Mouse (Mus musculus): ENCODE measurements around the gene Pate3.
"Not testable (repeated sequence)": the region's sequence is repeated elsewhere in the genome, so short reads cannot be mapped to it uniquely, and the experiment has no call there.

The Pate3 gene

GRCm38 (mm10) chr9:35648102-35648501 is at the start of gene Pate3:
Gene Pate3 (minus strand): TSS chr9:35648202.
- DNase-seq (ENCODE audit: low read depth, low spot score): no peak

DNA sequence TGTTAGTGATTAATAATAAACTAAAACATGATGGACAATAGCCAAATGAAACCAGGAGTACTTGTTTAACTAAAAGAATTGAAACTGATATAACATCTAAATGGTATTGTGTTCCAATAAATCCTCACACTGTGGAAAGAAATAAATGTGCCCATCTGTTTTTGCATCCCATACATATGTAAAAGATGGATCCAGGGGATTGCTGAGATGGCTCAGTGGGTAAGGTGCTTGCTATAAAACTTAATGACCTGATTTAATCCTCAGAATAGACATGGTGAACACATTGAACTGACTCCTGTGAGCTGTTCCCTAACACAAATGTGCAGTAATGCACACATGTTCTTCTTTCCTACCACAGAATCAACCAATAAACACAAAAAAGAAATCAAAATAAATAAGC is 43.9 kb upstream of the Pate3 start:
- no peak for DNase-seq (ENCODE audit: low read depth, low spot score)

DNA sequence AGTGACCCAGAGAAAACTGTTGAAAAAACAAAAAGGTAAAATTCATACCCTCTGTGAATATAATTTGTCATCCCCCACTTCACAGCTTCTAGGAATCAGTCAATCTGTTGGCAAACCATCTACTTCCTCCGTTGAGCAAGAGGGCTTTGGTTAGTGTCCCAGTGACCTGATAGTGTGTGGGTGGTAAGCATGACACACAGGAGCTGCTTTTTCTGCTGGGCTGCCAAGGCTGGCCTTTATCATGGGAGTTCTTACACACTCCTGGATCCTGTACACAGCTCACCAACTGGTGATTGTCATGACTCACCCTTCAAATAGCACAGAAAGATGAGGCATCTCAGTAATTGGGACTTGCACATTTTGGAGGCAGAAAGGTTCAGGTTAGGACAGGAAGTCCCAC is 39.0 kb upstream of the Pate3 start, which contains the start of gene Pate1:
TSS of gene Pate1 (minus strand) at position 378 of the 400 bp plus-strand sequence.
- DNase-seq (ENCODE audit: low read depth, low spot score): no peak

GRCm38 (mm10) chr9:35673557-35673956 is 25.6 kb upstream of the Pate3 start:
- no peak for DNase-seq (ENCODE audit: low read depth, low spot score)

DNA sequence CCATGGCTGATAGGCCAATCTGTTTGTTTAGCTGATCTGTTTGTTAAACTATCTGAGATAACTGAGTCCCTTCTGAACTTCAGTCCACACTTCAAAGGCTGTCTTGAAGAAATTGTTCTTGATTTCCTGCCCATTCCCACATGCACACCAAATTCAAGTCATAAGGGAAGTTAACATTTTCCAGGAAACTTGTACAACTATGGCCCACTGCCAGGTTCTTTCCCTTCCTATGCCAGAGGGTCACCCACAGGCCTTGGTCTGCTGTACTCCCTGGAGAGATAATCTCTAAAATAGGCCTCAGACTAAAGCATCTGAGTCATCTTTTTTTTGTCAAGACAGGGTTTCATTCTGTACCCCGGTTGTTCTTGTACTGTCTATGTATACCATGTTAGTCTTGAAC is 15.0 kb downstream of the Pate3 start:
- no peak for DNase-seq (ENCODE audit: low read depth, low spot score)

DNA sequence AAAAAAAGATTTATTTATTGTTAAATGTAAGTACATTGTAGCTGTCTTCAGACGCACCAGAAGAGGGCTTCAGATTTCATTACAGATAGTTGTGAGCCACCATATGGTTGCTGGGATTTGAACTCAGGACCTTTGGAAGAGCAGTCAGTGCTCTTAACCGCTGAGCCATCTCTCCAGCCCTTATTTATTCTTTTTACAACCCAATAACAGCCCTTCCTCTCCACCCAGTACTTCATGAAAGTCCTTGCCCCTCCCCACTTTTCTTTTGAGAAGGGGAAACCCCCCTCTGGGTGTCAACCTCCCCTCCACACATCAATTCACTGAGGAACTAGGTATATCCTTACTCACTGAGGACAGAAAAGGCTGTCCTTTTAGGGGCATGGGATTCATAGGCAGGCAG is 31.2 kb downstream of the Pate3 start:
- DNase-seq (ENCODE audit: low read depth, low spot score): not testable (repeated sequence)

DNA sequence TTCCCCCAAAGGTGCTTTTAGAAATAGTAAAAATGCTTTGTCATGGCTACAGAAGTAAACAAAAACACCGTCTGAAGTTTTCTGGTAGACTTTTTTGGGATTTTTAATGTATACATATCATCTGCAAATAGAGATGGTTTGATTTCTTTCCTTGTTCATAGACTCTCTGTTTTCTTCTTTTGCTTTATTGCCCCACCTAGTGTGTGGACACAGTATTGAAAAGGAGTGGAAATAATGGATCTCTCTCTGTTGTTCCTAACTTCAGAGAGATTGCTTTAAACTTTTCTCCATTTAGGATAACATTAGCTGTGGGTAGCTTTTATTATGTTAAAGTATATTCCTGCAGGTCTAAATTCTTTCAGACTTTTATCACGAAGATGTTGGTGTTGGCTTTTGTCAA is 34.0 kb downstream of the Pate3 start:
- DNase-seq (ENCODE audit: low read depth, low spot score): no peak

DNA sequence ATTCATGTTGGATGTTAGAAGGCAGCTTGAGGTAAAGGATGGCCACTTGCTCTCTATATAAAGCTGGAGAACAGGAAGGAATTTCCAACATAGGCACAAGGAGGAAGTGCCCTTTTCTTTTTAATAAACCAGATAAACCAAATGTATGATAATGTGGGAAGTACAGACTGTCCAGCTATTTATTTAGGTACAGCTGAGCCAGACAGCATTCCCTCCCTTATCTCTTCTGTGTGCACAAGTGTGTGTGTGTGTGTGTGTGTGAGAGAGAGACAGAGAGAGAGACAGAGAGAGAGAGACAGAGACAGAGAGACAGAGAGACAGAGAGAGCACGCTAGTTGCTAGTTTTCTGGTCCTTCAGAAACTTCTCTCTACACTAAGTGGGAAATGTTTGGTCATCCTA is 36.2 kb downstream of the Pate3 start, which contains the start of gene Pate4:
TSS of gene Pate4 (minus strand) at position 101 of the 400 bp plus-strand sequence.
- no peak for DNase-seq (ENCODE audit: low read depth, low spot score)

DNA sequence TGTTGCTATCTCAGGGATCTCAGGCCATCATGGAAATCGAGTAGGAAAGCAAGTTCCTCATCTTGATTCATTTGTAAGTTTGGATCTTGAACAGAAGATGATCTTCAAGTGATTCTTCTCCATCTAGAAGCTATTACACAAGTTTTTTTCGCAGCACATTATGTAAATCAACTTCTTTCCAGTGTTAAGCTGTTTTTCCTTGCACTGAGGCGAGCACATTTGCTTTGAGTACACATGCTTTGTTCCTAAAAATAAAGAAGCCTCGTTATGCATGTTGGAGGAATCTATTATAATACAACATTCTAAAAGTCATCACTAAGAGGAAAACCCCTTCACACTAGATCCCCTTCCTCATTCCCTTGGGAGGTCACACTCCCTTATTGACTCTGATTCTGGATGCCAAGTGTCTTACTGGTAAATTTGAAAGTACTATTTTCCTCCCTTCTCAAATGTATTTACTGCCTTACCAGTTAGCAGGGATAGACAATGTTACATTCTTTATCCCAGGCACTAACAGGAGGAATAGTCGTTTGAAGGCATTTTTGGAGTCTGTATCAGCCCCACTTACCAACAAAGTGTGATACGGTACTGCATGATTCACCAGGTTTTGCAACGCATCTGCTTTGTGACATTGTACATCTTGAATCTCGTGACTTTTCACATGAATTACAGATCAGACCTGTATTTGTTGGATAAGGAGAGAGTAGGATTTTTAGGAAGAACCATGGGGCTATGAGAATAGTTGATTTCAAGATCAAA is 40.2 kb downstream of the Pate3 start:
- DNase-seq (ENCODE audit: low read depth, low spot score): no peak

Measured in c-Kit-negative CD71-positive TER-119-positive erythroid progenitor cells, embryonic 14.5 days (primary cell).